Mouse (Mus musculus) left cerebral cortex, postnatal 25 days (tissue): Measurements from ENCODE around the gene Asb2. TPM values are rescaled to one million over a fixed set of nuclear protein-coding genes. Genes with fewer than 3 reads are reported as not detected.
A peak's percentile ranks its signal among the peaks of the same experiment; 100 is the strongest.

Source experiments
- DNase-seq, 2 experiments: peaks; one replicate each; pipeline ENCODE4 v3.0.0; 2022; ENCODE audit warnings: low spot score in 2 of 2, mixed read lengths in 1 of 2
- intact Hi-C: fragments of 180-260 bp; cut with DNase I; formaldehyde crosslinking; loops from one replicate; pipeline ENCODE4 v1.15.1; 2025
- total RNA-seq, 2 experiments: library from RNA; stranded (reverse); gene quantifications; 2 replicates each; pipeline ENCODE4 v1.2.3; 2021

Asb2 gene
- total RNA-seq, 2 experiments from 2014 or later = 2.7 to 3.4 TPM

DNA sequence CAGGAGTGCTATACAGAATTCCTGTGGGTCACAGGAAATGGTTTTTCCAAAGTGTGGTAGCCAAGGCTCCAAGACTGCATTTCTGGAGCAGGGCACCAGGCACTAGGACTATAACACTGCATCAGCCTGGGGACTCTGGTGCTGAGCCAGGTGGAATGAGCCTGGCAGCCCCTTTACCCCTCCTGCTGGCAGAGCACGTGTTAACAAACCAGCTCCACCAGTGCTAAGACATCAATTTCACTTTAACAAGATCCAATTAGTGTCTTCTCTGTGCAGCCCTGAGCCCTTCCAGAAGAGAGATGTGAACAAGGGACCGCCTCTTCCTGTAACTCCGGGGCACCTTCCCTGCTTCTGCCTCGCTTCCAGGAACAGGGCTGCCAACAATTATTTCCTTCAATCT, 68.5 kb downstream of the Asb2 start:
- intact Hi-C loops = no loop called here
- no peak for DNase-seq

DNA sequence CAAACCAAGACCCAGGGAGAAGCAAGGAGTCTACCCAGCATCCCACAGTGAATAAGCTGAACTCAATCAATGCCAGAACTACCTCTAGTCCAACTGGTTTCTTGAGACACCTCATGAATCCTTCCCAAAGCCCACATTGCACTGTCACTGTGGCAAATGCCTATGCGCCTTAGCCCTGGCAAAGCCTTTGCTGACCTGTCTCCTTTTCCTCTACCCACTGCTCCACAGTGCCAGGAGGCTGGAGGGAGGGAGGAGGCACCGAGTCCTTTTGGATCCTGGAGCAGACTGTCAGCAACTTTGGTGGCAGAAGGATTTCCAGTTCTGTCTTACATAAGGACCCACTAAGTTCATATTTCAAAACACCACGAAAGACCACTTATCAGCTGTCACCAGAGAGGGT, 72.4 kb downstream of the Asb2 start:
- intact Hi-C loops = no loop called here
- DNase-seq = no peak

DNA sequence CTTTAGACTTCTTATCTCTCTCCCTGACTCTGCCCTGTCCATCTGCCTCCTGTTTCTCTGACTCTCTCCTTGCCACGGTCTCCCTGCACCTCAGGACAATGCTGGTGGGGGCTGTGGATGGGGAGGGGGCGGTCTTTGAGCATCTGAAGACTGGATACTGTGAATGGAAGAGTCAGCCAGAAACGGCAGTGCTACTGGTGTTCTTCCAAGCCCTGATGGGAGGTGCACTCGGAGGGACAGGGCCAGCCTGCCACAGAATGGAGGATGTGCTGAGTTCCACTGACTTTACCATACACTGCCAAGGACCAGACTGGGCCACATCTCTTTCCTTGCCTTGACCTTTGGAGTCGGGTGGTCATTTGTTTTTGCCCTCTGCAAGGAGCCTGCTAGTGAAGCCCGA, 72.9 kb downstream of the Asb2 start:
- intact Hi-C loops = no loop called here

DNA sequence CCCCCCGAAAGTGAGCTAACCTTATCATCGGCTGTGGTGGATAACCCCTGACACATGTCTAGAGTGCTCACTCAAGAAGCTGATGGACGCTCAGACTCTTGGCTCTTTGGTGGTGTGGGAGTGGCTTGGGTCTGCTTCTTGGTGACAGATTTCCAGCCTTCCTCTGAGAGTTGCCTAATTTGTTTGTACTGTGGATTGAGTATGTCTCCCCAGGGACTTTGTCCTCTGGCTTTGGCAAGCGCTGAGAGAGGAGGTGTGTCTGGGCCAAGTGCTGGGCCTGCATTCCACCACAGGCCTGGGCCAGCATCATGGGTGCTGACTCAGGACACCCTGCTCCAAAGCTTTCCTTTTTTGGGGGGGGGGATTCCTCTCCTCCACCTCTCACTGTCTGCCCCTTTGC, 73.9 kb downstream of the Asb2 start:
- intact Hi-C loops = no loop called here
- no peak for DNase-seq

More for the DNA sequence above, 72.9 kb downstream of the Asb2 start:
- DNase-seq = no peak

DNA sequence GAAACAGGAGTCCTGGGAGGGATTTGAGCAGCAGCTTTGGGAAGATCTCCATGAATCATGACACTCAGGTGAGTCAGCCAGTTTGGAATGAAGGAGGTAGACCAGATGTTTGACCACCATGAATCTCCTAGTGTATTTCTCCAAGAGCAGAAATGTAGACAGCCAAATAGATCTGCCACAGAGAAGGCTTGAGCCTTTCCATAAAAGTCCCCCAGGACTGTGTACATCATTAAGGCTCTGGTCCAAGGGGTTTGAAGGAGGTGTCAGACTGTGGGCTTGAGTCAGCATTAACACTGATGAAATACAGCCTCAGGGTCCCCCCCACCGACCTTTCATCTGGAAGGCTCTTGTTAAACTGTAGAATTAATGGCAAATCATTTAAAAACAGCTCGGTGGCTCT, 74.3 kb downstream of the Asb2 start:
- intact Hi-C loops = no loop called here
- DNase-seq = no peak

DNA sequence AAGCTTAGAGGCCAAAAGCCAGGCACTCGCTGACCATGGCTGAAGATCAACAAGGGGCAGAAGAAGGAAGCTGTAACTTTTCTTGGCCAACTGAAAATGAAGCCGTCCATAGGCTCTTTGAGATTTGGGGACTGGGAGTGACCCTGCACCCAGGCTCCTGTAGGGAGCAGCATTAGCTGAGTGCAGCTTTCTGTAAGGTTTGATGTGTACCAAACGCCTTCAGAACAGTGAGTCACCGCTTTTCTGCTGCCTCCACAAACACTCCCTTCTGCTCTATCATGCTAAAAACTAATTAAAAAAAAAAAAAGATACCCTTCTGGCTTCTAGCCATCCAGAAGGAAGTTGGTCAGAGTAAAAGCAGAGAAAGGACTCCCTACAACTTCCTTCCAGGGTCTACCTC, 79.4 kb downstream of the Asb2 start:
- peak; percentile 41 to 73 for DNase-seq
- intact Hi-C loops = no loop called here

DNA sequence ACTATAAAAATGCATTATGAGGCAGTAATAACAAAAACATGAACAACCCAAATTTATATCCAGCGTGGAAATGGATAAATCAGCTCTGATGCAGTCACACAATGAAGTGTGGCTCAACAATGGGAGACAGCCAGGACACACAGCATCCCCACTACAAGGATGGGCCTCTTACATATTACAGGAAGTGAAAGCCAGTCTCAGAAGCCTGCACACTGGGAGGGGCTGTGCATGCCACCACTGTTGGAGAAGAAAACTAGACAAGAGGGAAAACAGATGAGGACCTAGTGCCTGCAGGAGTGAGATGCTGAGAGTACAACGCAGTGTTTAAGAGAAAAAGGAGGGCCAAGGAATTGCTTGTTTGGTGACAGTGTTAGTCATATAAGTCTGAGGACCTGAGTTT, 82.1 kb downstream of the Asb2 start:
- no peak for DNase-seq
- intact Hi-C loops = no loop called here

DNA sequence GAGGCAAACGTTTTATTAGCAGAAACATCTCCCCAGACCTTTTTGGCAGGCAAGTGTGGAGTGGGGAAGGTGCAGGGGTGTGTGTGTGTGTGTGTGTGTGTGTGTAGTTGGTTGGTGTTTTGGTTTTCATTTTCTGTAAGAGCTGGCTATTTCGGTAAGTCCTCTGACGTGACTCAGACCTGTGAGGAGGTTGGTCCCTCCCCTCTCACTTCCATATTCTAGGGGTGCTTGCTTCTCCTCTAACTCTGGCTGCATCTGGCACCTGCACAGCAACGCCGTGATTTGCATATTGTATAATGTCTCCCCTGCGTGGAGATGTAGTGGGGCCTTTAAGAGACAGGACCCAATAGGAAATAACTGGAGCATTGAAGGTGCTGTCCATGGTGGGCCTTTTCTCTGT, 82.8 kb downstream of the Asb2 start:
- intact Hi-C loops = no loop called here
- peak in 1 of 2 experiments; percentile 54 for DNase-seq

DNA sequence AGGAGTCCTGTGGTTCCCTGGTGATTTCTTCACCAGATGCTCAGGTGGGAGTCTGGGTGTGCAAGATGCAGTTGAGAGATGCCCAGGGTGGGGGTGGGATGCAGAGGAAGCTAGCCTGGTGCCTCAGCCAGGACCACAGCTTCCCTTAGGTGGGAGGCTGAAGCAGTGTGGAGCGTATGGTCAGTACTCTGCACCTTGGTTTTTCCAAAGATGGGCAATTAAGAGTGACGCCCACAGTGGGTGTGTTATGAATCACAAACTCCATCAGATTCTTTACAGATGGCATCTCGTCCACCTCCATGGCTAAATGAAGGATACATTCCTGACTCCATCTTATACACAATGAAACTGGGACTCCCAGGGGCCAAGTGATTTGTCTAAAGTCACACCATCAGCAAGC, 83.6 kb downstream of the Asb2 start:
- DNase-seq = peak in 1 of 2 experiments; percentile 66
- intact Hi-C loops = no loop called here

Other genes with a start within 250 kb of the Asb2 start
- gene Prima1, start 113.9 kb downstream of the Asb2 start, total RNA-seq = 10 to 100 TPM in 1 of 2 experiments, 1 to 10 TPM in 1; 4.3 to 10.7 TPM
- gene Fam181a, start 45.0 kb downstream of the Asb2 start, total RNA-seq = 1 to 10 TPM; 1.5 to 2.7 TPM
- 10 to 100 TPM; 32.9 to 42.8 TPM for gene Otub2, start 32.7 kb upstream of the Asb2 start, total RNA-seq
- 1 to 10 TPM; 2.2 to 2.5 TPM for gene 9330161L09Rik, start 51.8 kb upstream of the Asb2 start, total RNA-seq
- 100 to 1,000 TPM; 213 to 218 TPM for gene Ddx24, start 69.8 kb upstream of the Asb2 start, total RNA-seq
- gene Ifi27, start 78.2 kb upstream of the Asb2 start, total RNA-seq = 10 to 100 TPM; 48.9 to 51.2 TPM
- gene Ifi27l2a, start 87.7 kb upstream of the Asb2 start, total RNA-seq = 1 to 10 TPM; 1.4 to 1.5 TPM
- not detected for gene Ifi27l2b, start 101.2 kb upstream of the Asb2 start, total RNA-seq
- gene Ppp4r4, start 176.3 kb upstream of the Asb2 start, total RNA-seq = 10 to 100 TPM; 21.5 to 23.4 TPM